Mouse (Mus musculus): ENCODE results near the gene Mbd6. TPM values are rescaled to one million over a fixed set of nuclear protein-coding genes. Genes with fewer than 3 reads are reported as not detected.

Gene Mbd6
- polyA plus RNA-seq, 1 experiment from 2014 or later: 19.5 TPM

- Histone ChIP-seq H3K27ac (no peak overlapping the region), H3K79me2 (ENCODE audit: inconsistent target) (no peaks in the 10 kb centered on the region), H3K36me3 (ENCODE audit: inconsistent target) (no peaks in the 10 kb centered on the region), H3K4me3 (ENCODE audit: inconsistent target) (no peak overlapping the region)
- 87% methylated on average over 9 of the region's 9 CpGs for WGBS (ENCODE audit: missing documents)
These were observed 52.3 kb downstream of the Mbd6 start for GRCm38 (mm10) chr10:127236541-127236940.

- H3K4me3 ChIP-seq (ENCODE audit: inconsistent target): no peak overlapping the region
- no peak overlapping the region for H3K27ac ChIP-seq
- no peaks in the 10 kb centered on the region for H3K79me2 ChIP-seq (ENCODE audit: inconsistent target)
- H3K36me3 ChIP-seq (ENCODE audit: inconsistent target): no peaks in the 10 kb centered on the region
- 93% methylated on average over 7 of the region's 9 CpGs for WGBS (ENCODE audit: missing documents)
These were observed 55.7 kb downstream of the Mbd6 start for GRCm38 (mm10) chr10:127233141-127233540.

Other genes starting within 250 kb of the Mbd6 start
- 3.0 to 14.9 TPM (median 4.6 TPM) in 3 replicates for gene Mettl1, start 247.6 kb downstream of the Mbd6 start, polyA plus RNA-seq (2018)
- not detected in 3 replicates for gene Eef1akmt3, start 247.5 kb downstream of the Mbd6 start, polyA plus RNA-seq (2018)
- not detected in 3 replicates for gene Cyp27b1, start 240.8 kb downstream of the Mbd6 start, polyA plus RNA-seq (2018)
- 1.4 to 1.6 TPM (median 1.5 TPM) in 3 replicates for gene March9, start 228.8 kb downstream of the Mbd6 start, polyA plus RNA-seq (2018)
- gene Cdk4, start 225.5 kb downstream of the Mbd6 start, polyA plus RNA-seq (2018): 131 to 178 TPM (median 145 TPM) in 3 replicates
- 104 to 129 TPM (median 119 TPM) in 3 replicates for gene Tspan31, start 218.8 kb downstream of the Mbd6 start, polyA plus RNA-seq (2018)
- gene Agap2, start 213.7 kb downstream of the Mbd6 start, polyA plus RNA-seq (2018): 0.25 to 0.89 TPM (median 0.42 TPM) in 3 replicates
- gene Os9, start 167.9 kb downstream of the Mbd6 start, polyA plus RNA-seq (2018): 173 to 355 TPM (median 215 TPM) in 3 replicates
- gene B4galnt1, start 123.8 kb downstream of the Mbd6 start, polyA plus RNA-seq (2018): 37.2 to 59.2 TPM (median 48.4 TPM) in 3 replicates
- 1.2 TPM in 1 of 3 replicates, not detected in the others for gene Slc26a10, start 108.4 kb downstream of the Mbd6 start, polyA plus RNA-seq (2018)
- gene Arhgef25, start 98.9 kb downstream of the Mbd6 start, polyA plus RNA-seq (2018): not detected in 3 replicates
- 10.9 to 46.7 TPM (median 15.1 TPM) in 3 replicates for gene Dtx3, start 93.3 kb downstream of the Mbd6 start, polyA plus RNA-seq (2018)
- gene Pip4k2c, start 77.4 kb downstream of the Mbd6 start, polyA plus RNA-seq (2018): 33.0 to 42.7 TPM (median 40.2 TPM) in 3 replicates
- gene Kif5a, start 25.7 kb downstream of the Mbd6 start, polyA plus RNA-seq (2018): 0.61 to 0.67 TPM (median 0.63 TPM) in 3 replicates
- 110 to 121 TPM (median 112 TPM) in 3 replicates for gene Dctn2, start 22.6 kb downstream of the Mbd6 start, polyA plus RNA-seq (2018)
- gene Mars, start 22.8 kb upstream of the Mbd6 start, polyA plus RNA-seq (2018): 19.9 to 28.8 TPM (median 20.2 TPM) in 3 replicates
- 48.5 to 115 TPM (median 70.4 TPM) in 3 replicates for gene Arhgap9, start 32.9 kb upstream of the Mbd6 start, polyA plus RNA-seq (2018)
- not detected in 3 replicates for gene Gli1, start 53.0 kb upstream of the Mbd6 start, polyA plus RNA-seq (2018)
- not detected in 3 replicates for gene Inhbe, start 65.4 kb upstream of the Mbd6 start, polyA plus RNA-seq (2018)
- gene Inhbc, start 81.4 kb upstream of the Mbd6 start, polyA plus RNA-seq (2018): not detected in 3 replicates
- gene R3hdm2, start 91.3 kb upstream of the Mbd6 start, polyA plus RNA-seq (2018): 68.8 to 168 TPM (median 68.9 TPM) in 3 replicates
- gene Stac3, start 212.7 kb upstream of the Mbd6 start, polyA plus RNA-seq (2018): 0.09 to 0.59 TPM in 2 of 3 replicates, not detected in the other
- gene Ndufa4l2, start 225.9 kb upstream of the Mbd6 start, polyA plus RNA-seq (2018): not detected in 3 replicates
- gene Shmt2, start 233.4 kb upstream of the Mbd6 start, polyA plus RNA-seq (2018): 14.8 to 30.5 TPM (median 16.0 TPM) in 3 replicates
- gene Nxph4, start 245.5 kb upstream of the Mbd6 start, polyA plus RNA-seq (2018): not detected in 3 replicates